Mouse (Mus musculus) gastrocnemius, postnatal 4 days (tissue): ENCODE data around the gene Pkn3. TPM values are rescaled to one million over a fixed set of nuclear protein-coding genes. Genes with fewer than 3 reads are reported as not detected.
"Not testable (repeated sequence)": the region's sequence is repeated elsewhere in the genome, so short reads cannot be mapped to it uniquely, and the experiment has no call there.

Source experiments
- DNase-seq, 2 experiments: peaks; one replicate each; pipeline ENCODE4 v3.0.0; 2021 to 2022; ENCODE audit warnings: low spot score in 2 of 2, mixed read lengths in 2 of 2
- total RNA-seq, 2 experiments: library from RNA; stranded (reverse); gene quantifications; 2 replicates each; pipeline ENCODE4 v1.2.3; 2021

Pkn3 gene
- total RNA-seq, 2 experiments from 2014 or later: 8.0 to 9.6 TPM

GRCm38 (mm10) chr2:30134378-30134711, 56.9 kb downstream of the Pkn3 start:
- DNase-seq: no peak

GRCm38 (mm10) chr2:30134928-30135620, 57.6 kb downstream of the Pkn3 start:
- no peak for DNase-seq

GRCm38 (mm10) chr2:30136458-30136857, 59.0 kb downstream of the Pkn3 start:
- no peak for DNase-seq

- not testable (repeated sequence) for DNase-seq
Measured at GRCm38 (mm10) chr2:30140021-30140420, 62.5 kb downstream of the Pkn3 start.

Other genes with a start within 250 kb of the Pkn3 start
- gene Cercam, start 208.5 kb upstream of the Pkn3 start, total RNA-seq: 10 to 100 TPM; 40.0 to 52.1 TPM
- gene Odf2, start 188.5 kb upstream of the Pkn3 start, total RNA-seq: 10 to 100 TPM; 35.6 to 40.8 TPM
- gene Gle1, start 142.3 kb upstream of the Pkn3 start, total RNA-seq: 10 to 100 TPM; 30.4 to 32.6 TPM
- 100 to 1,000 TPM; 217 to 218 TPM for gene Sptan1, start 112.1 kb upstream of the Pkn3 start, total RNA-seq
- gene Wdr34, start 28.8 kb upstream of the Pkn3 start, total RNA-seq: 10 to 100 TPM; 10.2 to 12.2 TPM
- 100 to 1,000 TPM; 155 to 163 TPM for gene Set, start 20.3 kb upstream of the Pkn3 start, total RNA-seq
- 1 to 10 TPM; 4.5 to 5.7 TPM for gene Zdhhc12, start 16.0 kb downstream of the Pkn3 start, total RNA-seq
- gene Zer1, start 46.9 kb downstream of the Pkn3 start, total RNA-seq: 10 to 100 TPM; 24.6 to 27.1 TPM
- 10 to 100 TPM; 24.7 to 26.2 TPM for gene Tbc1d13, start 56.1 kb downstream of the Pkn3 start, total RNA-seq
- gene Endog, start 93.8 kb downstream of the Pkn3 start, total RNA-seq: 10 to 100 TPM; 26.3 to 27.6 TPM
- 10 to 100 TPM; 11.9 to 13.6 TPM for gene Spout1, start 100.8 kb downstream of the Pkn3 start, total RNA-seq
- gene Kyat1, start 128.2 kb downstream of the Pkn3 start, total RNA-seq: 10 to 100 TPM; 11.9 to 12.7 TPM
- 10 to 100 TPM; 26.6 to 26.7 TPM for gene Lrrc8a, start 160.0 kb downstream of the Pkn3 start, total RNA-seq
- 1 to 10 TPM; 1.0 to 1.3 TPM for gene Gm28035, start 162.9 kb downstream of the Pkn3 start, total RNA-seq
- 10 to 100 TPM; 16.7 to 19.3 TPM for gene Phyhd1, start 188.5 kb downstream of the Pkn3 start, total RNA-seq
- not detected for gene Gm28038, start 203.4 kb downstream of the Pkn3 start, total RNA-seq
- 10 to 100 TPM; 21.3 to 21.5 TPM for gene Dolk, start 208.7 kb downstream of the Pkn3 start, total RNA-seq
- gene Nup188, start 208.7 kb downstream of the Pkn3 start, total RNA-seq: 10 to 100 TPM; 32.7 to 34.2 TPM